Mouse (Mus musculus) liver, adult 2 months (tissue): ENCODE data around the gene Pkn1.

Experiments
- CTCF ChIP-seq: fragments of 200-500 bp; IDR thresholded peaks from 2 replicates; pipeline ENCODE4 v1.5.1; 2011; ENCODE audit warnings: low read depth, low read length, control low read depth
- POLR2A ChIP-seq: fragments of 200-500 bp; IDR thresholded peaks from 2 replicates; pipeline ENCODE4 v1.6.1; 2011; ENCODE audit warnings: low read length, control low read depth; ENCODE audit not compliant: insufficient read depth; ENCODE audit errors: extremely low read depth

GRCm38 (mm10) chr8:83706411-83706810 lies 7.4 kb upstream of the Pkn1 start:
- TF ChIP-seq CTCF, result no peak
- no peak for TF ChIP-seq POLR2A
